Mouse (Mus musculus): ENCODE measurements around the gene Nrbf2. TPM values are rescaled to one million over a fixed set of nuclear protein-coding genes. Genes with fewer than 3 reads are reported as not detected.

Nrbf2 gene
- polyA plus RNA-seq (2015; fragmentation: Nextera tagmentation; extraction: Ambion mirVana): 36.3 and 37.7 TPM in 2 replicates

DNA sequence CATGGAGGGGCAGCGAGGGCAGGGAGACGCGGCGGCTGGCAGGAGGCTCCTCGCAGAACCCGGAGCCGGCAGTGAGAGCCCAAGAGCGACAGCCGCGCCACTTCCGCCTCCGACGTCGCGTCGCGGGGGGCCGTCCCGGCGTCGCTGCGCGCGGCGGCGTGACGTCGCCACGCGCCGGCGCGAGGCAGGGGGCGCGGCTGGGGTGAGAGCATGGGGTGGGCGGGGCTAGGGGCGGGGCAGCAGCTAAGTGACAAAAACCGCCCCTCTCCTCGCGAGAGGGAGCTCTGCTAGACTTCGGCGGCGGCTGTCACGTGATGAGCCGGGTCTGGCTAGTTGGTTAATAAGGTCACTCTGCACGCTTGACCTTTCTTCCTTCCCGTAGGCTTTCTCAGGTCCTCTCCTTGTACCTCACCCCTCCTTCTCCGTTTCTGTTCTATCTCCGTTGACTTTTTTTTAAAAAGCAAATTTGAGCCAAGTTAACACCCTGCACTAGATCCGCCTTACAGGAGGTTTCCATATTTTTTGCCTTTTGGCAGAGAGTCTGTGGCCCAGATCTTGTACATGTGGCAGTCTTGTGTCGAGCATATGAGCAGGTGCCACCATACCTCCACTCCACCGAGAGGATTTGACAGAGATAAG lies at the start of gene Nrbf2:
Nrbf2 (minus strand) TSS at position 130 of the 639 bp plus-strand sequence.
- 2% methylated on average over 50 of the region's 52 CpGs for WGBS
- Histone ChIP-seq H3K27ac (replicated peaks) (peak within 1 kb of the TSS; percentile 81), H3K27me3 (no peaks in the 10 kb centered on the region), H3K9me3 (no peaks in the 10 kb centered on the region), H3K9ac (peak within 1 kb of the TSS; percentile 76), H3K36me3 (no peaks in the 10 kb centered on the region), H3K4me2 (peak within 1 kb of the TSS; percentile 96), H3K4me1 (replicated peaks) (peaks cover 28% of the 10 kb centered on the region), H3K4me3 (peak within 1 kb of the TSS; percentile 69)
- peak; percentile 91 for ATAC-seq (ENCODE audit: low FRiP score, low read depth)

GRCm38 (mm10) chr10:67330580-67330979 lies 45.5 kb upstream of the Nrbf2 start:
- Histone ChIP-seq H3K4me1 (replicated peaks) (no peaks in the 10 kb centered on the region), H3K9me3 (no peaks in the 10 kb centered on the region), H3K9ac (no peak overlapping the region), H3K4me3 (no peak overlapping the region), H3K27me3 (no peaks in the 10 kb centered on the region), H3K36me3 (no peaks in the 10 kb centered on the region), H3K27ac (replicated peaks) (no peak overlapping the region), H3K4me2 (no peak overlapping the region)
- WGBS: 76% methylated on average over 2 of the region's 2 CpGs
- ATAC-seq (ENCODE audit: low FRiP score, low read depth): no peak

- no peaks in the 10 kb centered on the region for H3K27me3 ChIP-seq
- H3K36me3 ChIP-seq: no peaks in the 10 kb centered on the region
- ATAC-seq (ENCODE audit: low FRiP score, low read depth): no peak
- H3K27ac ChIP-seq (replicated peaks): no peak overlapping the region
- H3K9me3 ChIP-seq: no peaks in the 10 kb centered on the region
- no peak overlapping the region for H3K9ac ChIP-seq
- no peaks in the 10 kb centered on the region for H3K4me1 ChIP-seq (replicated peaks)
- 0 out of 2 replicates have a peak overlapping the region, but pooled peaks have one; percentile 22 for H3K4me2 ChIP-seq
- no peak overlapping the region for H3K4me3 ChIP-seq
- 29% methylated on average over 11 of the region's 11 CpGs for WGBS
Observed at GRCm38 (mm10) chr10:67329661-67330060, 44.6 kb upstream of the Nrbf2 start.

DNA sequence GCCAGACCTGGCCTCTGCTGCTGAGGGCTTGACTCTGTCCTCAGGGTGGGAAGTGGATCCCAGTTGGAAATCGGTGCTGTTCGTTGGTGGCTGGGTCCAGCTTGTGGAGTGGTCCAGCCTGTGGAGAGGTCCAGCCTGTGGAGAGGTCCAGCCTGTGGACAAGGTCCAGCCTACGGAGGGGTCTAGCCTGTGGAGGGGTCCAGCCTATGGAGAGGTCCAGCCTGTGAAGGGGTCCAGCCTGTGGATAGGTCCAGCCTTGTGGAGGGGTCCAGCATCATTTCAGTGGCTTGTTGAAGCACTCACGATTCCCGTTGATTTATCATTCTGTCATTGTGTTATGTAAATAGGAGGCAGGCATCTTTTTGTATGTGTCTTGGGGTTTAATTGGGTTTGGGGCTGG lies 43.1 kb upstream of the Nrbf2 start:
- 0 out of 2 replicates have a peak, but pooled peaks have one; percentile 56 for ATAC-seq (ENCODE audit: low FRiP score, low read depth)
- 85% methylated on average over 5 of the region's 5 CpGs for WGBS
- H3K4me1 ChIP-seq (replicated peaks): no peaks in the 10 kb centered on the region
- H3K27me3 ChIP-seq: no peaks in the 10 kb centered on the region
- no peak overlapping the region for H3K9ac ChIP-seq
- no peaks in the 10 kb centered on the region for H3K9me3 ChIP-seq
- H3K27ac ChIP-seq (replicated peaks): no peak overlapping the region
- H3K36me3 ChIP-seq: no peaks in the 10 kb centered on the region
- no peak overlapping the region for H3K4me2 ChIP-seq
- no peak overlapping the region for H3K4me3 ChIP-seq

DNA sequence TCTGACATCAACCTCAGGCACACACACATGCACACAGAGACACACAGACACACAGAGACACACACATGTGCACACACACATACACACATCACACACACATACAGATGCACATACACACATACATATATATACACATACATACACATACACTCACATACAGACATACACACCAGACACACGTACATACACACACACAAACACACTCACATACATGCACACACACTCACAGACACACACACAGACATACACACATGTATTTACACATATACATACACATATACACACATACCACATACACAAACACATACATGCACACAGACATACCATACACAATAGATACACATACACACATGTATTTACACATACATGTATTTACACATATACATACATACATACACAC lies 38.9 kb upstream of the Nrbf2 start:
- ATAC-seq (ENCODE audit: low FRiP score, low read depth): no peak
- no peak overlapping the region for H3K9ac ChIP-seq
- no peaks in the 10 kb centered on the region for H3K36me3 ChIP-seq
- H3K4me2 ChIP-seq: no peak overlapping the region
- H3K27ac ChIP-seq (replicated peaks): no peak overlapping the region
- 95% methylated on average over 1 of the region's 1 CpGs for WGBS
- H3K4me3 ChIP-seq: no peak overlapping the region
- H3K4me1 ChIP-seq (replicated peaks): peaks cover 4% of the 10 kb centered on the region
- H3K9me3 ChIP-seq: no peaks in the 10 kb centered on the region
- H3K27me3 ChIP-seq: no peaks in the 10 kb centered on the region; the same call in 1 of the 2 replicates

DNA sequence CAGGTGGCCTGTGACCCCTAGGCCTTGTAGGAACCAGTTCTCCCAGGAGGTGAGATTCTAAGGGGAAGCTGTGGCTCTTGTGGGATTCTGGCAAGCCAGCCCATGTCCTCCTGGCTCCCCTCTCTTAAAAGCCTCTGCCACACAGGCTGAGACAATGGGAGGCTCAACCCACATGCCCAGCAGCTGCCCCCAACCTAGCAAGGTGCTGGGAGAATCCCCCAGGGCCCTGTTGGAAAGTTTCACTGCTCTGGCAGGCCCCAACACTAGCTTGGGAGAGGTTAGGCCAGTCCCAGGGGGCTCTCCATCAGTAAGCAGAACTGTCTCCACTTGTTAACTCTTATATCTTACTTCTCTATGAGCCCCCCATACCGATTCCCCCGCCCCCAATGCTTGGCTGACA lies 36.3 kb upstream of the Nrbf2 start:
- Histone ChIP-seq H3K4me3 (no peak overlapping the region), H3K9me3 (no peaks in the 10 kb centered on the region), H3K9ac (no peak overlapping the region), H3K4me1 (replicated peaks) (peaks cover 13% of the 10 kb centered on the region), H3K27me3 (peaks cover 11% of the 10 kb centered on the region; the same call in 1 of the 2 replicates), H3K36me3 (no peaks in the 10 kb centered on the region), H3K27ac (replicated peaks) (no peak overlapping the region), H3K4me2 (no peak overlapping the region)
- 94% methylated on average over 2 of the region's 2 CpGs for WGBS
- no peak for ATAC-seq (ENCODE audit: low FRiP score, low read depth)

GRCm38 (mm10) chr10:67320207-67320859 lies 35.2 kb upstream of the Nrbf2 start:
- Histone ChIP-seq H3K4me3 (peak overlapping the region; percentile 12; the same call in 1 of the 2 replicates), H3K4me2 (peak overlapping the region; percentile 52), H3K4me1 (replicated peaks) (peaks cover 13% of the 10 kb centered on the region), H3K36me3 (no peaks in the 10 kb centered on the region), H3K9me3 (no peaks in the 10 kb centered on the region), H3K27me3 (peaks cover 11% of the 10 kb centered on the region; the same call in 1 of the 2 replicates), H3K27ac (replicated peaks) (no peak overlapping the region), H3K9ac (no peak overlapping the region)
- 6% methylated on average over 17 of the region's 17 CpGs for WGBS
- no peak for ATAC-seq (ENCODE audit: low FRiP score, low read depth)

DNA sequence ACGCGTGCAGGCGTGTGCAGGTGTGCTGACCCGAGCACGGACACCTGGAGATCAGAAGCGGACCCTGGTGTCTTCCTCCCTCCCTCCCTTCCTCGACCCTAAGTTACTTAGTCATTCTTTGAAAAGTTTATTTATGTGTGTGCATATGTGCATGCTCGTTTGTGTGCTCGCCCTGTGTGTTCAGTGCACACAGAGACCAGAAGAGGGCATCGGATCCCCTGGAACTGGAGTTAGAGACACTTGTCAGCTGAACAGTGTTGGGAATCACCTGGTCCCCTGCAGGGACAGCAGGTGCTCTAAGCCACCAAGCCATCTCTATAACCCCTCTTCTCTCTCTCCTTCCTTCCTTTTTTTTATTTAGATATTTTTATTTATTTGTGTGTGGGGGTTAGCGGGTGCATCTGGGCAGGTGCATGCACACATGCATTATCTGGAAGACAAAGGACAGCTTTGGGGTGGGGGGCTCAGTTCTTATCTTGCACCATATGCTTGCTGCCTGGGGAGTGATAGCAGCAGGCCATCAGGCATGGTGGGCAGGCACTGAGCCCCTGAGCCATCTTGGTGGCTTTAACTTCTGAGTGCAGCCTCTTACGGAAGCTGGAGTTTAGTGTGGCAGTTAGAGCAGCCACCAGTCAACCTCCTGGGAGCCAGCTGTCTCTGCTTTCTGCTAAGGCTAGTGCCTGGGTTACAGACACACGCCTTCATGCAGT lies 34.1 kb upstream of the Nrbf2 start:
- 66% methylated on average over 13 of the region's 13 CpGs for WGBS
- Histone ChIP-seq H3K4me2 (no peak overlapping the region), H3K9me3 (no peaks in the 10 kb centered on the region), H3K27ac (replicated peaks) (no peak overlapping the region), H3K9ac (no peak overlapping the region), H3K4me1 (replicated peaks) (peaks cover 13% of the 10 kb centered on the region), H3K4me3 (no peak overlapping the region), H3K27me3 (peaks cover 11% of the 10 kb centered on the region; the same call in 1 of the 2 replicates), H3K36me3 (no peaks in the 10 kb centered on the region)
- no peak for ATAC-seq (ENCODE audit: low FRiP score, low read depth)

GRCm38 (mm10) chr10:67317931-67318460 lies 32.9 kb upstream of the Nrbf2 start:
- under 1% methylated on average over 20 of the region's 20 CpGs for WGBS

DNA sequence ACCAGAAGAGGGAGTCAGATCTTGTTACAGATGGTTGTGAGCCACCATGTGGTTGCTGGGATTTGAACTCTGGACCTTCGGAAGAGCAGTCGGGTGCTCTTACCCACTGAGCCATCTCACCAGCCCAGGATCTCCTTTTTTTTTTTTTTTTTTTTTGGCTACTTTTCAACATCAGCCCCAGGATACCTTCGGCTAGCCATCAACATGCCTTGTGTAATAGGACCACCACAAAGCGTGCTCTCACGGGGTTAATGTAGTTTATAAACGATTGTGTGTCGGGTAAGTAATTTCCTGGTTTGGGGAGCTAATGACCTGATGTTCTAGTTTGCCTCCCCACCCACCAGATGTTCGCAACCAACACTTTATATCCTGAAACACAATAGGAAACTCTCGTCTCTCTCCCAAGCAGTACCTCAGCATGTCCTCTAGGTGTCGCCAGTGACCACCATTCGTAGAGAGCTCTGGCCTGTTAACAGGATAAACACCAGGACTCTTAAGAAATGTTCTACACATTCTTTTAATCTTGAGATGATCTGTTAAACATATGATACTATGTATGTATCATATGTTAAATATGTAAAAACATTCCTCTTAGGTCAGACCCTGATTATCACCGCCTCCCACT lies 29.8 kb upstream of the Nrbf2 start:
- 0 out of 2 replicates have a peak, but pooled peaks have one; percentile 28 for ATAC-seq (ENCODE audit: low FRiP score, low read depth)
- Histone ChIP-seq H3K9me3 (no peaks in the 10 kb centered on the region), H3K27me3 (peaks cover 11% of the 10 kb centered on the region; the same call in 1 of the 2 replicates), H3K4me1 (replicated peaks) (peaks cover 9% of the 10 kb centered on the region), H3K36me3 (no peaks in the 10 kb centered on the region), H3K9ac (no peak overlapping the region), H3K27ac (replicated peaks) (no peak overlapping the region), H3K4me2 (no peak overlapping the region), H3K4me3 (no peak overlapping the region)
- WGBS: 17% methylated on average over 12 of the region's 12 CpGs

More at GRCm38 (mm10) chr10:67317931-67318460, 32.9 kb upstream of the Nrbf2 start:
- Histone ChIP-seq H3K4me1 (replicated peaks) (peaks cover 13% of the 10 kb centered on the region), H3K9me3 (no peaks in the 10 kb centered on the region), H3K36me3 (no peaks in the 10 kb centered on the region), H3K27me3 (peaks cover 11% of the 10 kb centered on the region; the same call in 1 of the 2 replicates), H3K4me2 (peak overlapping the region; percentile 58), H3K4me3 (peak overlapping the region; percentile 31), H3K9ac (no peak overlapping the region), H3K27ac (replicated peaks) (no peak overlapping the region)
- peak; percentile 49; the same call in 1 of the 2 replicates for ATAC-seq (ENCODE audit: low FRiP score, low read depth)

DNA sequence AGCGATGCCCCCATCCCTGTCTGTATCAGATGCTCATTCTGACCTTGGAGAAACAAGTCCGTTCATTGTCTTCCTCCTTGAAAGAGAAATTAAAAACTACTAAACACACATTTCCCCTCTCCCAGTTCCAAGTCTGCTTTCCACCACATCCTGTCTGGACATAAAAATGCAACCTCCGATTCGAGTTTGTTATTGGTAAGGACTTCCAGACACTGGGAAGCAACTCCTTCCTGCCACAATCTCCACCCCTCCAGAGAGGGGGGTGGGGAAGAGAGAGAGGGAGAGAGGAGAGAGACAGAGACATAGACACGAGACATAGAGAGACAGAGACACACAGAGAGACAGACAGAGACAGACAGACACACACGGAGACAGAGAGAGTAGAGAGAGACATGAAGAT lies 27.4 kb upstream of the Nrbf2 start:
- no peaks in the 10 kb centered on the region for H3K36me3 ChIP-seq
- 75% methylated on average over 6 of the region's 6 CpGs for WGBS
- ATAC-seq (ENCODE audit: low FRiP score, low read depth): no peak
- H3K4me2 ChIP-seq: no peak overlapping the region
- no peaks in the 10 kb centered on the region for H3K9me3 ChIP-seq
- 0 out of 2 replicates have a peak, but pooled peaks cover under 1% of the 10 kb centered on the region for H3K27me3 ChIP-seq
- H3K4me1 ChIP-seq (replicated peaks): no peaks in the 10 kb centered on the region
- no peak overlapping the region for H3K27ac ChIP-seq (replicated peaks)
- no peak overlapping the region for H3K9ac ChIP-seq
- no peak overlapping the region for H3K4me3 ChIP-seq

All from hindbrain, embryonic 15.5 days (tissue).